Mouse (Mus musculus) 3T3-L1 (cell line): ENCODE results near the gene Atg16l2.

Experiments
- DNase-seq: peaks from one replicate; pipeline ENCODE4 v3.0.0-alpha.2; 2015; ENCODE audit warnings: low read depth, low spot score

Atg16l2 gene

DNA sequence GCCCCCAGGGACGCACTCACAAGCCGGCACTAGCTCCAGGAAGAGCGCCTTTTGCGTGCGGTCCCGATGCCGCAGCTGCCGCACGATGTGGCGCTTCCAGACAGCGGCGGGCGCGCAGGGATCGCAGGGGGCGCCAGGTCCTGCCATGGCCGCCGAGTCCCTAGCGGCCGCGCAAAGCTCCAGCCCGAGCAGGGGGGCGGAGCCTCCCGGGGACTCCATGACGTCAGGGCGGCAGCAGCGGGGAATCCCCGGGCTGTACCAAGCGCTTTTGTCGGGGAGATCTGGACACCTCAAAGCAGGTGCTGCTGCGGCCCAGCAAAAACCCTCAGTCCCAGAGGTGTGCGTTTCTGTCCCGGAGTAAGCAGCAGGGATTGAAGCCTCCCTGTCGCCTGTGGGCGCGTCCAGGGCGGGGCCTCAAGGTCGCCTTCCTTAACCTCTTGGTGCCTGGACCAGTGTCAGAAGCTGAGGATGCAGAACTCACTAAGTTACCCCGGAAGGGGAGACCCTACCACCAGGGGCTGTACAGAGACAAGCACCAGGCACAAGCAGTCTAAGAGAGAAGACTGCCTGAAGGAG lies at the start of gene Atg16l2:
Gene Atg16l2 (minus strand): TSS at position 371 of the 576 bp plus-strand sequence.
- peak; percentile 82 for DNase-seq

DNA sequence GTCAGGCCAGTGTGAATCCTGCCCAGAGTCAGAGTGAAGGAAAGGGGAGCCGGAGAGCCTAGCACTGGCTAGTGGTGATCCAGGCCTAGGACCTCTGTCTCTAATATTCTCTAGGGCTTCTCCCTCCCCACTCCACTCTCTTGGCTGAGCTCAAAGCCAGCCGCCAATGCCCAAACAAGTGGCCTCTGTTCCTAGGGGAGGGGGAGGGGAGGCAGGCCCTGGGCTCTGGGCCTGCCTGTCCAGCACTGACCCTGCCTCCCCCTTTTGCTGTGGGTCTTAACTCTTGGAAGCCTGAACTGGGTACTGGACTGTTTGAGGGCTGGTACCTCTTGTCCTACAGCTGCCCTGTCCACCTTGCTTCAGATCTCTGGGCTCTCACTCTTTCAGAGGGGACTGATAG lies 47.8 kb upstream of the Atg16l2 start:
- DNase-seq = no peak

DNA sequence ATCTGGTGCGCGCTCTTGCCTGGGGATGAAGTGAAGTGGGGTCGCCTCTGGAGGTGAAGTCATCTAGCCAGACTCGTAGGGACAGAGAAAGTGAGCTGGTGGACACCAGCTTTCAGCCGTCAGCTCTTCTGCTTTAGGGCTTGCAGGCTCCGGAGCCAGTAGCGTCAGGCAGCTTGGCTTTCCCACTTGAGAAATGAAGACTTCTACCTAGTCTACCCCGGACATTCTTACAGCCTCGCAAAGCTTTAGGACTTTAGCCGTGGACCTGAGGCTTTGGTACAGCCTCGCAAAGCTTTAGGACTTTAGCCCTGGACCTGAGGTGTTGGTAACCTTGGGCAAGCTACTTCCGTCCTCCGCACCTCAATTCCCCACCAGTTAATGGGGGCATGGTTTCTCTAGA lies 46.3 kb upstream of the Atg16l2 start:
- peak; percentile 6 for DNase-seq

DNA sequence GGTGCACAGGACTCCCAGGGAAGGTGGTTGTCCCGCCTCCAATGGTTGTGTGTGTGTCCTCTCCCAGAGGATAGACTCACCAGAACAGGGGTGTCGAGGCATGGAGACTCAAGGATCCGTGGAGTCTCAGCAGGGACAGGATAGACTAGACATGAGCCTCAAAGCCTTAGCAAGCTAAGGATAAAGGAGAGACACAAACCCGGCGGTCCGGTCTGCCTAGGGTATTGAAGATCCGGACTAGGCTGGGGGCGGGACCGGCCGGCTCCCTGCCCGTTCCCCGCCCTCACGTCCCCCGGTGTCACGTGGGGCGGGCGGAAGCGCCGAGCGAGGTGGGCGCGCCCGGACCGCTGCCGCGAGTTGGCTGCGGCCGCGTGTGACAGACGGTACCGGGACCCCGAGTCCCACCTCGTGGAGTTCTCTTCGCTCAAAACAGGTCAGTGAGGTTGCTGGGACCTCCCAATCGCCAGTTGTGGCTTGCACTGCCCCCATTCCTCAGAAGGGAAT lies 45.8 kb upstream of the Atg16l2 start, which contains the start of gene Arap1:
Gene Arap1 (plus strand): TSS at position 301 of the 504 bp plus-strand sequence.
- DNase-seq = peak; percentile 65

DNA sequence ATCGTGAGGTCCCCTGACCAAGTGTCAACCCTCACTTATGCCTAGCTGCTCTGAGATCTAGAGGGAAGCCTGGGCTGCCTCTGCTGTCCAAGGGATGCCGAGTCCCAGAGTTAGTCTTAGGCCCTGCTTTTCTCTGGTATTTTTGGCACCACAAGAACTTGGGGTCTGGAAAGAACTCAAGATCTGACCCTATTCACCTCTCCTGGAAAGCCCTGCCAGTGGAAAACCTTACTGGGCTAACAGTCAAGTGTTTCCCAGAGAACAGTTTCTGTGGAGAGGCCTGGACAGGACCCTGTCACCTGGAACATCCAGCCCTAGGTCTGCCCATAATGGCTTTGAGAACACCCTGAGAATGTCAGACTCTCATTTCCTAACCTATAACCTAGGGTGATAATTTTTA lies 44.9 kb upstream of the Atg16l2 start:
- peak; percentile 67 for DNase-seq

DNA sequence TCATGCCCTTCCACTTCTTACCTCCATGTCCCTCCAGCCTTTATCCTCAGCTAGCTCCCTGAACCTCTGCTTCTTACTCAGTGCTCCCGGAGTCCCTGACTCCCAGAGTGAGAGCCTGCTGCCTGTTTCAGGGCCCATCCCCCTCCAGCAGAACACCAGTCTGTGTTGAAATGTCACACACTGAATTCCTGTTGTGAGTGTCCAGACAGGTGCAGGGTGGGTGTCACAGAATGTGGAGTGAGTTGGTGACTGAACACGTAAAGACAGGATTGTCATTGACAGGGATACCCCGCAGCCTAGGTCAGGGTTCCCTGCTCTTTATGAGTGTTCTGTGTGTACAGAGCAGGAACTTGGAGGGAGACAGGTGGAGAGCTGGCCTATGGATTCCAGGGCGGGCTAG lies 42.8 kb upstream of the Atg16l2 start:
- peak; percentile 26 for DNase-seq

DNA sequence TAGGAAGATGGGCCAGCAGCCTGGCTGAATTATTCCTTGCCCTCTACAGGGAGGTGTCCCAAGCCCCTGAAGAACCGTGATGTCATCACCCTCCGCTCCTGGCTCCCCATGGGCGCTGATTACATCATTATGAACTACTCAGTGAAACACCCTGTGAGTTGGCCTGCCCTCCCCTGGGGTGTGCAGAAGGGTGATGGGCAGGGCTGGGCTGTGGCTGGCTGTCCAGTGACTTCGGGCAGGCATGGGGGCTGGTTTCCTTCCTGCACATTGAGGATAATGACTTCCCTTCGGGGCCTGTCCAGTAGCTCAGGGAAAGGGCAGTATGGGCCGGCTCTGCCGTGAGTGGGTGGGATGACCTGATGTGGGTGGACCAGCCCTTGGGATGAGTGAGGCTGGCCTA lies 41.1 kb upstream of the Atg16l2 start:
- no peak for DNase-seq

DNA sequence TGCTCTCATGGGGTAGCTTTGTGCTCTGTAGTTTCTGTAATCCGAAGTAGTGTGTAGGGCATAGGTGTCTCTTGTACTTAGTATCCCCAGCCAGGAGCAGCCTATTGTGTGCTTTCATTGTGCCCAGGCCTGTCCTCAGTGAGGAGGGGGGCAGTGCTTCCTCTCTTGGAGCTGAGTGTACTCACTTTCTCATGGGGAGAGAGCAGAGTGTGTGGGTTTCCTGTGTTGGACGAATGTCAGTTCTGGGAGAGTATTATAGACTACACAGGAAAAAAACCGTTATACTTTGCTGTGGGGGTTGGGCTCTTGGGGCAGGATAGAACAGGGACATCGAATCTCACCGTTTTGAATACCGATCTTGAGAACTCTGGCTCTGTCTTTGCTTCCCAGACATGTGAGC lies 39.4 kb upstream of the Atg16l2 start:
- DNase-seq = no peak

DNA sequence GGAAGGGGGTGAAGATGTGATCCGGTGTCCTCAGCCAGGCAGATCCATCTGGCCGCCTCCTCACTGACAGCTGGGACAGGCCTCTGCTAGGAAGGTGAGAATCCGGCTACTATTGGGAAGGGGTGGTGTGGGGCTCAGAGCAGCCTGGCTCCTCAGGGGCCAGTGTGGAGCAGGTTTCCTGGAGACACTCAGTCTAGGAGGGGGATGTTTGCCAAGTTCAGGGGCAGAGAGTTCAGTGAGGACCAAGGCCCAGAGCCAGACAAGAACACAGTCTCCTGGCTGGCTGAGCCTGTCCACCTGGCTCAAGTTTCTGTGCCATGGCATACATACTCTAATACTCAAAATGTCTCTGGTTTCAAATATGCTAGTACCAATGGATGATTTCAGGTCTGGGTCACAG lies 35.4 kb upstream of the Atg16l2 start:
- DNase-seq = no peak

DNA sequence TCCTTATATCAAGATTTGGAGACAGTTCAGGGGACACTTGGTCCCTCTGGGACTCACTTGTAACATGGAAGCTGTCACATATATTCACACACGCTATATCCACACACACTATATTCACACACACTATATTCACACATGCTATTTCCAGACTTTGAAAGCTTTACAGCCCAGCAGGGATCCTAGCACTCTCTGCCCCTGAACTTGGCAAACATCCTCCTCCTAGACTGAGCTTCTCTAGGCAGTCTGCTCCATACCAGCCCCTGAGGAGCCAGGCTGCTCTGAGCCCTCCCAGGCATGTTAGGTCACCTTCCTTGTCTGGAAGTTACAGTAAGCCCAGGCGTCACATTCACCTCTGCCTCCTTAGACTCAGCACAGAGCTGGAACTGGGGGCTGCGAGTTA lies 34.6 kb upstream of the Atg16l2 start:
- no peak for DNase-seq

DNA sequence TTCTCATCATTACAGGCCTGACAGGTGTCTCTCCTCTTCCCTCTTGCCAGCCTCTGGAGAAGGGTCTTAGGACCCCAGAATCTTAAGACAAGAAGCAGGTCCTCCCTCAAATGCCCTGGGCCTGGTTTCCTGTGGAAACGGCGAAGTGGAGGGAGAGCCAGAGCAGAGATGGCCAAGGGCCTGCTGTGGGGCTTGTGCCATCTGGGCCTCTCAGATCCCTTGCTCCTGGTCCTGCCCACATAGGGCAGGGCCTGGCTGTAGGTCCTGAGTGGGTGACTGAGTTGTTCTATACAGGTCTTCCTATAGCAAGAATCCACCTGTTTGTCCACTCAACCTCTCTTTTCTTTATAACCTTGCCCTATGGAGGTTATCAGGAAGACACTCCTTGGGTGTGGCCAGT lies 33.2 kb upstream of the Atg16l2 start:
- DNase-seq = no peak

DNA sequence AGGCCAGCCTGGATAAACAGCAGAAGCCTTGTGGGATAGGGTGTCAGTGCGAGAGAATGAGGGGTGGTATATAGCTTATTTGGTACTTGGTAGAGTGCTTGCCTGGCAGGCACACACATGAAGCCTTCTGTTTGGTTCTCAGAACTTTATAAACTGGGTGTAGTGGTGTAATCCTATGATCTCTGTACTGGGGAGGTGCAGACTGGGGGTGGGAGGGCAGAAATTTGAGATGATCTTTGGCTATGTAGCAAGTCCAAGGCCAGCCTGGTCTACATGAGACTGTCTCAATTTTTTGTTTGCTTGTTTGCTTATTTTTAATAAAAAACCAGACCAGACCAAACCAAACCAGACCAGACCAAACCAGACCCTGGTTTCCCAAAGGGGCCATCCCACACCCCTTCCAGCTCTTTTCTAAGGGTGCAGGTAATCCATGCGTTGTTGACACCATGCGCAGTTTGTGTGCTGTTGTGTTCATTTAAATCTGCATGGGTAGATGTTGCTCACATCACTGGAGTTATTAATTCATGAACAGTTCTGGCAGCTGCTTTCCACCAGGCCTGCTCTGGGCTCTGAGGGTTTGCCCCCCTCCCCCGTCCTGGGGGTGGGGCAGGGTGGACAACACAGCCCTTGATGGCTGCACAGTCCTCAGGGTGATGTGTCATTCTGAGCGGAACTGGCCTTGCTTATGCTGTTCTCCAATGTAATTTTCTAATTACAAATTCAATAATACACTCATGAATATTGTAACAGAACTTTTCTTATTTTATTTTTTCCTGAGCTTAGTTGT lies 30.2 kb upstream of the Atg16l2 start:
- no peak for DNase-seq

DNA sequence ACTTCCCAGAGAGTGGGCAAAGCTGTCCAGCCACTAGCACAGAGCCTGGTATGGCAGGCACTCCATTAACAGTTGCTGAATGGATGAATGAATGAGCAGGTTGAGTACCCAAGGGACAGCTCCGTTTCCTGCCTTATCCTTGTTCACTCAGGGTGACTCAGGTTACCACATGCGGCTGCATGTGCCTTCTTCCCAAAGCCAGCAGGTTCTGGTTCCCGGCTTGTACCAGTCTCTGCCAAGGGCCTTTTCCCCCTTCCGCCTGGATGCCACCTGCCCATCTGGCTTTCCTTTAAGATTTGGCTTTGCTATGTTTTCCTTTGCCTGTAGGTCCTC lies 28.8 kb upstream of the Atg16l2 start:
- peak; percentile 59 for DNase-seq

DNA sequence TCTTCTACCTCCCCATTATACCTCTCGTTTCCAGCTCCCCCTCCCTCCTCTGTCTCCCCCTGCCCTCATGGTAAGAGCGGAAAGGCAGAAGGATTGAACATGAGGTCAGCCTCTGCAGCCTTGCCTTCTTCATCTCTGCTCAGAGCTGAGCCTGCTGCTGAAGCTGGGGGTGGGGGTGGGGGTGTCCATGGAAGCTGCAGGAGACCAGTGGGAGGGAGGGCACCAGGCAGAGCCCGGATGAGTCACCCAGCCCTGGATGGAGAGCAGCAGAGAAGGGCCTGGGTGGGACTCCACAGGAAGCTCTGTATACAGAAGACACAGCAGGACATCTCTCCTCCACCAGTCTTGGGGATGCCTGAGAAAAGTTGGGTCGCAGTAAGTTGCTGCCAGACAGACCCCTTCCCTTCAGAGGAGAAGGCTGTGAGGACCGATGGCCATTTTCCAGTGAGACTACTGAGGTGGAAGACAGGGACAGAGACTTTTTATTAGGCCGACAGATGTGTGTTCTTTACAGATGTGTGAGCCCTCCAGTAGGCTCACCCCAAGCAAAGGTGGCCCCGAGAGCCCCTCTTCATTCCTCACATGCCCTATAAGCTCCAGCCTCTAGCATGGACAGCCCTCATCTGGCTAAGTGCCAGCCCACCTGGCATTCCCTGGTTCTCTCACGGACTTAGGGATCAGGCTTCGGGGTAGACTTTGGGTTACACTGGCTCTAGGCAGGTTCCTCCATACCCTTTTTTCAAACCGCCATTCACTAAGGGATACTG lies 28.2 kb upstream of the Atg16l2 start:
- DNase-seq = peak; percentile 71

DNA sequence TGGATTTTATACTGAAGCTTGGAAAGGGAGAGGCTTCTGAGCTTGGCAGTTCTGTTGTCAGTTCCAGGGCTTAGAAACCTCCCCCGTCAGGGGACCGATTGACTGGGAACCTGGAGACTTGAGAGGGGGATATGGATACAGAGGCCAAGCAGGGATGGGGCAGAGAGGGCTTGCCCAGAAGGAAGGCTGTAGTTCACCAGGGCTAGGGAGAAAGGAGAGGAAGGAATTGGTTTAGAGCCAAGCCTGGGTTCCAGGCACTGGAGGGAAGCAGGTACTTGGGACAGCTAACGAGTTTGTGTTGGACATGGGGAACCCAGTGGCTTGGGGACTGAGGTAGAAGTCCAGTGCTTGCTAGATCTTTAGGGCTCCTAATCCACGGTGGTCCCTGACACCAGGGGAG lies 27.6 kb upstream of the Atg16l2 start:
- DNase-seq = peak; percentile 10

DNA sequence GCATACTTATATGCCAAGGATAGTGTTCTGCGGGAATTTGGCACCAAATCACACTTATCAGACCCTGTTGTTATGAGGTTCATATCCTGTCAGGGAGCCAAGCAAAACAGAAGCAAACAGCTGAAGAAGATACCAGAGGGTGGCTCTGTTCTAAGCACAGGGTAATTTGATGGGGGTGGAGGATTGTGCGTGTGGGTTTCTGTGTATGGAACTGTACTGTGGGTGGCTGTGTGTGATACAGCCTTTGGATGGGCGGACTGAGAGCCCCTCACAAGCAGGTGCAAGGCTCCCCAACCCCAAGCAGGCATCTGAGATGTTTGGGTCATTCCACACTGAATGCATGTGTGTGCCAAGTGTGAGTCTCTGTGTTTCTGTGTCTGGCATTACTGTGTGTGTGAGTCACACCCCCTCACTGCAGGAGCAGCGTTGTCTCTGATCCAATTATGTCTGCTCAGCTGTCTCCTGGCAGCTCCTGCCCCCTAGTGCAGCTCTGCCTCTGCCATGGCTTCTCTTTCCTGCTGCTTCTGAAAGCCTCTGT lies 26.6 kb upstream of the Atg16l2 start:
- DNase-seq = peak; percentile 77

DNA sequence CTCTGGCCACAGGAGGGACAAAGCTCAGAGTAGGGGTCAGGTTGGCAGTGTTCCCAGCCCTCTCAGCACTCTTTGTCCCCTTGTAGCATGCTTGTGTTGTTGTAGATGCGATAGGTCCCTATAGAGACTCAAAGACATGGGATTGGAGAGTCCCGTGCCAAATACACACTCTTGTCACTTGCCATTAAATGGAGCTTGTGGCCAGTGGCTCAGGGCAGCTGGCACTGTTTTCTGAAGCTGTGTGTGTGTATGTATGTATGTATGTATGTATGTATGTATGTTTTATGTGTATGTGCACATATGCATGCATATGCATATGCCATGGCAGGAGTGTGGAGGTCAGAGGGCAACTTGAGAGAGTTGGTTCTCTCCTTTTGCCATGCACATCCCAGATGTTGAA lies 25.7 kb upstream of the Atg16l2 start:
- no peak for DNase-seq

DNA sequence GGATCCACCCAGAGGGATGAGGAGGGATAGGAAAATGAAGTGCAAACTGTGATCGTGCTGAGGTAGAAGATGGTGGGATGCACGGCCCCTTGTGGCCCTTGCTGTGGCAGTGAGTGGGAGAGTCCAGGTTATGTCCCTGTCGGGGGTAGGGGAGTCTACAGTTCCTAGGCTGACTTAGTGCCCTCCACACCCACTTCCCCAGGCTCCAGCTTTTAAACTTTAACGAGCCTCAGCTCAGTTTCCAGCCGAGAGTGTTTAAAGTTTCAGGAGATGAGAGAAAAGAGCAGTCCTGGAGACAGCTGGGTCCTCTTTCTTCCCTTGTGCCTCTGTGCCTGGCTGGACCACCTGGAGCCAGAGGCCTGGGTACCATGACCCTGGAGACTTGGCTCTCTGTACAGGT lies 25.2 kb upstream of the Atg16l2 start:
- no peak for DNase-seq

DNA sequence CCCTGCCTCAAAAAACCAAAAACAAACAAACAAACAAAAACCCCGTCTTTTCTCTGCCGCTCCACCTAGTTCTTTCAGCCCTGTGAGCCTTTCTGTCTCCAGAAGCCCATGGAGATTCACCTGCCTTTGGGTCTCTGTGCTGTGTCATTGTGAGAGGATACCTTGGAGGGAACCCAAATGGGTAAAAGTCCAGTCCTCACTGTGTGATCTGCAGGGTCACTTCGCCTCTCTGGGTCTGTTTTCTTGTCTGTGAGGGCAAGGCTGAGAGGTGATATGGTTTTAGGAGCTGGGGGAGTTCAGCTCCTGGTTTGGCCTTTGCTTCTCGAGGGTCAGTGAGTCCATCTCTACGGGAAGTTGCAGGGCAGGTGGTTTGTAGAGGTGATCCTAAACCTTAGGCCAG lies 24.0 kb upstream of the Atg16l2 start:
- no peak for DNase-seq

DNA sequence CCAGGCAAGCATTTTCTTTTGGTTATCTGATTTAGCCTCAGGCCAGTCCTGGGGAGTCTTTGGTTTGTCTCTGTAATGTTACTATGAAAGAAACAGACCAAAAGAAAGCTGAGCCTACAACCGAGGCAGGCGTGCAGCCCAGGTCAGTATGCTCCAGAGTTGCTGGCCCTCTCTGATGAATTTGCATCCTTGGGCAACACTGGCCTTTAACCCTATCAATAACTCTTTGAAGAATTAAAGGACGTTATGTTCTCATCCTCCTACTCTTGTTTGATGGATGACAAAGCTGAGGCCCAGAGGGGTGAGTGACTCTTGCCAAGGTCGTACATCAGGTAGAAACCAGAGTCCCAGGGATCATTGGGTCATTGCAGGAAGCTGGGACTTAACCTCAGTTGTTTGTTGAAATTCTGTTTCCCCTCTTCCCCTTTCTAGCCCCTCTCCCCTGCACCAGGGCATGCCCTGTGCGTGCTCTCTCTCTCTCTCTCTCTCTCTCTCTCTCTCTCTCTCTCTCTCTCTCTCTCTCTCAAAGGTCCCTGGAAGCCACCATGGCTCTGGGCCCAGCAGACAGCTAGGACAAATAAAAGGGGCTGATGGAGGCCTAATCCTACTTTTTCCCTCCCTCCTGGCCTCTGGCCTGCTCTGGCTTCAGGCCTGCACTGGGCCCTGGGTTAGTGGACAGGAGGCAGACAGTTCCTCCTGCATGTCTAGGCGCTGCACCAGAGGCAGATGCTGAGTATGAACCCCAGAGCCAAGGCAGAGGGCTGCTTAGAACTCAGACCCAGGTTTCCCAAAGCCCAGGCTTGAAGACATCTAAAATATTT lies 22.3 kb upstream of the Atg16l2 start:
- no peak for DNase-seq

DNA sequence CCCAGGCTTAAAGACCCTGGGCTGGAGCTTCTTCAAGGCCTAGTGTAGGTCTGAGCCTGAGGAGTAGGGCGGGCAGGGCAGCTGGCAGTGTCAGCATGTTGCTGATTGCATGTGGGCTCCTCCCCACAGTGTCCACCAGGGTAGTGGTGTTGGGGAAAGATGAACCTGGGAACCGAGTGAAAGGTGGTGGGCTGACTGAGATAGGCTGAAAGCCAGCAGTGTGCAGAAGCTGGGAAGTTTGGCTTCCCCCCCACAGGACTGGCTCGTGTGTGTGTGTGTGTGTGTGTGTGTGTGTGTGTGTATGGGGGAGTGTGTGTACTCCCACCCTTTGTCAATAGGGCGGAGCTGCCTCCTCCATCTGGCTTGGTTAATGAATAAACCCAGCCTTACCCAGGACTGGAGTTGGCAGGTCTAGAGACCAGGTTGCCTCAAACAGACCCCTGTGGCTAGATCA lies 21.1 kb upstream of the Atg16l2 start:
- DNase-seq = no peak
